Mouse (Mus musculus) kidney, embryonic 14.5 days (tissue): ENCODE data around the gene Reps1. TPM values are rescaled to one million over a fixed set of nuclear protein-coding genes. Genes with fewer than 3 reads are reported as not detected.

Experiments
- ATAC-seq: fragments of 200-750 bp; cut with Nextera tagmentation; 2 replicates; pipeline ENCODE4 v1.8.0; 2017; ENCODE audit warnings: moderate number of reproducible peaks, mild to moderate bottlenecking, moderate TSS enrichment, moderate library complexity; ENCODE audit not compliant: low FRiP score, low TSS enrichment
- H3K27ac ChIP-seq: fragments of 300-500 bp; sonication (generic); 2 replicates; pipeline ENCODE4 v1.5.1; 2014; ENCODE audit warnings: low read depth, mild to moderate bottlenecking, low read length, moderate library complexity, mixed read lengths
- H3K27me3 ChIP-seq: fragments of 300-500 bp; sonication (generic); 2 replicates; pipeline ENCODE4 v1.6.1; 2014; ENCODE audit warnings: mild to moderate bottlenecking, low read length; ENCODE audit not compliant: control insufficient read depth, insufficient read depth
- H3K36me3 ChIP-seq: fragments of 300-500 bp; sonication (generic); 2 replicates; pipeline ENCODE4 v1.6.1; 2014; ENCODE audit warnings: low read length, mixed read lengths; ENCODE audit not compliant: control insufficient read depth, insufficient read depth
- H3K4me1 ChIP-seq: fragments of 300-500 bp; sonication (generic); 2 replicates; pipeline ENCODE4 v1.6.1; 2014; ENCODE audit warnings: low read length, mixed read lengths; ENCODE audit not compliant: control insufficient read depth, insufficient read depth
- H3K4me2 ChIP-seq: fragments of 300-500 bp; sonication (generic); replicated peaks from 2 replicates; pipeline ENCODE4 v1.6.1; 2014; ENCODE audit warnings: low read depth, mild to moderate bottlenecking, low read length
- H3K4me3 ChIP-seq: fragments of 300-500 bp; sonication (generic); 2 replicates; pipeline ENCODE4 v1.5.1; 2014; ENCODE audit warnings: mild to moderate bottlenecking, low read length
- H3K9ac ChIP-seq: fragments of 300-500 bp; sonication (generic); 2 replicates; pipeline ENCODE4 v1.6.1; 2014; ENCODE audit warnings: low read depth, mild to moderate bottlenecking, low read length, moderate library complexity
- H3K9me3 ChIP-seq: fragments of 300-500 bp; sonication (generic); 2 replicates; pipeline ENCODE4 v1.6.1; 2016; ENCODE audit warnings: low read length; ENCODE audit not compliant: control insufficient read depth
- WGBS: fragments of 180-500 bp; shearing (Covaris S2); extraction: QIAGEN DNeasy Blood & Tissue Kit; methylation state at CpG from one replicate; pipeline ENCODE4 v1.1.7; 2014; 5-methylcytosine and 5-hydroxymethylcytosine counted together
- polyA plus RNA-seq: library from polyadenylated mRNA; unstranded; fragments of >200 nt; fragmentation: Nextera tagmentation; extraction: Ambion mirVana; gene quantifications from 2 replicates; pipeline ENCODE4 v1.2.1, GENCODE M21; 2014

Reps1 gene
- polyA plus RNA-seq, 1 experiment from 2014 or later: 20.3 TPM

DNA sequence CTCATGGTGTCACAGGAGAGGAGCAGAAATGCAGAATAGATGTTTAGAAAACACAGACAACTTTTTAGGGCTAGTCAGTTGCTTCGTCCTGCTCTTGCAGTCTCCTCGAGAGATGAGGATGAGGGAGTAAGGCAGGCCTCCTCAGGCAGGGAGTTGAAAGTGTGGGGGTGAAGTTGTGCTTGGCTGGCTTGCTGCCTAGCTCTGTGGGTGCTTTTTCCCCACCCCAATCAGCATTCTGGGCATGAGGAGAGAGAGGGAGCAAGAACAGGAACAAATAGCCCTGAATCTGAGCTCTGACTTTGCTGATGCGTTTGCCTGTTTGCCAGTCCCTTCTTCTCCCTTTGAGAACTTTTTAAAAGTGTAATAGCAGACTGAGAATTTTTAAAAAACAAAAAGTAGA lies 14.5 kb downstream of the Reps1 start:
- H3K4me1 ChIP-seq: peaks cover 26% of the 10 kb centered on the region; the same call in 1 of the 2 replicates
- no peak overlapping the region for H3K4me2 ChIP-seq
- 60% methylated on average over 3 of the region's 3 CpGs for WGBS
- ATAC-seq: no peak
- no peaks in the 10 kb centered on the region for H3K36me3 ChIP-seq
- H3K4me3 ChIP-seq: no peak overlapping the region
- no peak overlapping the region for H3K27ac ChIP-seq
- H3K27me3 ChIP-seq: no peaks in the 10 kb centered on the region
- no peak overlapping the region for H3K9ac ChIP-seq
- no peaks in the 10 kb centered on the region for H3K9me3 ChIP-seq

DNA sequence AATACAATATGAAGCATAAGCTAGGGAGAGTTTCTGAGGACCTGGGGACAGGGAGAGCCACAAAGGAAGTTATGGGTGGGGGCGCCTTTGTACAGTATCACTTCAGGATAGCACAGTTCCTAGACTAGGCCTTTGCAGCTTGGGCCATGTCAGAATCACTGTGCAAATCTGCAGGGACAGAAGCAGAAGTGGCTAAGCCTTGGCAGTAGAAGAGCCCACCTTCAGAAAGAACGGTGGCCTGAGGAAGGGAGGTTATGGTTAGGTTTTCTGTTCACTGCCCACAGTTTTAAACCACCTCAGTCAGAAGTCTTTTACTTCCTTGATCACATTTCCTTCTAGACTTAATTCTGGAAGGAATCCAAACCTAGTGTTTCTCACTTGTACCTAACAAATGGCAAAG lies 15.0 kb downstream of the Reps1 start:
- Histone ChIP-seq H3K4me2 (no peak overlapping the region), H3K4me1 (peaks cover 26% of the 10 kb centered on the region; the same call in 1 of the 2 replicates), H3K36me3 (no peaks in the 10 kb centered on the region), H3K27ac (no peak overlapping the region), H3K9me3 (no peaks in the 10 kb centered on the region), H3K27me3 (no peaks in the 10 kb centered on the region), H3K9ac (no peak overlapping the region), H3K4me3 (no peak overlapping the region)
- WGBS: 76% methylated on average over 2 of the region's 2 CpGs
- no peak for ATAC-seq

DNA sequence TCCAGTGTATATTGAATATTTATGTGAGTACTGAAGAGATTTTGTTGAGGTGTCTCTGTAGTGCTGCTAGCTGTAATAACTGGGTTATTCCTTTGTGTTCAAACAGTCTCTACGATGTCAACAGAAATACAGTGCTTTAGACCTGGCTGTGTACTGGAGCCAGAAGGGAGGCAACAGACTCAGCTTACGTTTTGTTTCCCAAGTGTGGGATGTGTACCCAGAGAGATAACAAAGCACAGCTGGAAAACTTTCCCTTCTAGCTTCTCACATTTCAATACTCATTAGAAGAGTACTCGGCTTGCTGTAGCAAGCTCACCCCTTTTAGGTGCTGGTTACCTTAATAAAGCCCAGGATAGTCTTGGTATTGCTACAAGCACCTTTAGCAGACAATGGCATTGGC lies 17.2 kb downstream of the Reps1 start:
- WGBS: 27% methylated on average over 3 of the region's 3 CpGs
- Histone ChIP-seq H3K4me1 (peaks cover 18% of the 10 kb centered on the region; the same call in 1 of the 2 replicates), H3K4me3 (no peak overlapping the region), H3K9ac (no peak overlapping the region), H3K27me3 (no peaks in the 10 kb centered on the region), H3K36me3 (no peaks in the 10 kb centered on the region), H3K9me3 (no peaks in the 10 kb centered on the region), H3K4me2 (no peak overlapping the region), H3K27ac (no peak overlapping the region)
- peak; percentile 65; the same call in 1 of the 2 replicates for ATAC-seq

DNA sequence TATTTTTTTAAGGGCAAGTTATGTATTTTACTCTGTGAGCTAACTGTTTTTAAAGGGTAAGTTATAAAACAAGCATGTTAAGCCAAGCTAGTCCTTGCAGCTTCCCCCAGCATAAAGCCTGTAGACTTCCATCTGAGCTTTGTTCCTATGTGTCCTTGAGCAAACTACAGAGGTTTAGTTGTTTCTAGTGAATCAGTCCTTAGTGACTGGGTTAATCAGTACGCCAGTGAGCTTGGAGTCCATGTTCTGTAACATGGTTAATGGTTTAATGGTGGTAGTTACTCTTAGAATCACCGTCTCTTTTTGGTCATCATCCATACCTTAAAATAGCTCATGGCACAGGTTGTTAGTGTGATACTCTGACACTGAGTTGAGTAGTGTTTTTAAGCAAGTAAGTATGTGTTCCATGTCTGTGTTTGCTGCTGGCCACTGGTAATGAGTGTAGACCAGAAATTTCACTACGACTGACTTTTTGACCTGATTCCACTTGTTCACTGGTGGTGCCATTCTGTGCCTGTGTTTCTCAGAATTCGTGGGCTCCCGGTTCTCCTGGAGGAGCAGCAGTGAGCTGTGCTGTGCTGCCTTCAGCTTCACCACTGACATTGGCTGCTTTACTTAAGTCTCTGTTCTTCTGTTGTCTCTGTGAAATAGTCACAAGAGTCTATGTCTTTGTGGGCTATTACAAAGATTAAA lies 18.9 kb downstream of the Reps1 start:
- no peak overlapping the region for H3K27ac ChIP-seq

DNA sequence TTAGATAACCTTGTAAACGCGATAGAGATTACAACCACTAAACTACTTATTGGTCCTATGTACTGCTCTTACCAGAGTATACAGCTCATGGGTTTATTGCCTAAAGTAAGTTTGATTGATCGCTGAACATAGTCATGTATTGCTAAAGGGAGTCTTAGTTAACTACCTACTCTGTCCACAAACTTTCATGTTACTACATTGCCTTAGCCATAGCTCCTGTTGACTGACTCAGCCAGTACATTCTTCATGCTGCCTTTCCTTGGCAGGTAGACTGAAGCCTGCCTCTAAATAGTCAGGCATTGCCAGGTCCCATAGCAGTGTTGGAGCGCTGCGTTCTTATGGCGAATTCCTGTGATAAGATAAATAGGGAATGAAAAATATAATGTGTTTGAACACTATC lies 20.2 kb downstream of the Reps1 start:
- Histone ChIP-seq H3K4me3 (no peak overlapping the region), H3K36me3 (no peaks in the 10 kb centered on the region), H3K9ac (no peak overlapping the region), H3K4me1 (no peaks in the 10 kb centered on the region), H3K4me2 (no peak overlapping the region), H3K9me3 (no peaks in the 10 kb centered on the region), H3K27me3 (no peaks in the 10 kb centered on the region), H3K27ac (no peak overlapping the region)
- ATAC-seq: no peak
- WGBS: 93% methylated on average over 6 of the region's 6 CpGs

More for the DNA sequence above, 18.9 kb downstream of the Reps1 start:
- Histone ChIP-seq H3K27me3 (no peaks in the 10 kb centered on the region), H3K9me3 (no peaks in the 10 kb centered on the region), H3K9ac (no peak overlapping the region), H3K4me1 (peaks cover 10% of the 10 kb centered on the region; the same call in 1 of the 2 replicates), H3K4me3 (no peak overlapping the region), H3K36me3 (no peaks in the 10 kb centered on the region), H3K4me2 (no peak overlapping the region)
- 86% methylated on average over 5 of the region's 5 CpGs for WGBS
- ATAC-seq: no peak

DNA sequence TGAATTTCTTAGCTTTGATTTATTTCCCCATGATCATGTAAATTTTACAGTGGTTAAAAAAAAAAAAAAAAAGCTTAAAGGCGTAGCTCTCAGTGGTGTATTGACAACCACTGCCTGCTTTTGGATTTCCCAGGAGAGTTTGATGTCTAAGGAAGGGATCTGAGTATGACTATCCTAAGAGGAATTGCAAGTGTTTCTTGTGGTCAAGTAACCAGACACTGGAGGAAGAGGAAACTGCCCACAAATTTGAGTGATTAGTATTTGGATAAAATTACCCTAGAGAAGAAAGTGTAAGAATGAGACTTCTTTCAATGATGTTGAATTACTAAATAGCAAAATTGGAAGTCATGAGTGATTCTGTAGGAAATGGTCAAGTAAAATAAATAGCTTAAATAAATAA lies 25.9 kb downstream of the Reps1 start:
- no peaks in the 10 kb centered on the region for H3K27me3 ChIP-seq
- H3K36me3 ChIP-seq: no peaks in the 10 kb centered on the region
- H3K4me2 ChIP-seq: no peak overlapping the region
- H3K27ac ChIP-seq: no peak overlapping the region
- no peak overlapping the region for H3K4me3 ChIP-seq
- no peaks in the 10 kb centered on the region; the same call in 1 of the 2 replicates for H3K9me3 ChIP-seq
- H3K4me1 ChIP-seq: no peaks in the 10 kb centered on the region
- no peak for ATAC-seq
- H3K9ac ChIP-seq: no peak overlapping the region
- 73% methylated on average over 1 of the region's 1 CpGs for WGBS

DNA sequence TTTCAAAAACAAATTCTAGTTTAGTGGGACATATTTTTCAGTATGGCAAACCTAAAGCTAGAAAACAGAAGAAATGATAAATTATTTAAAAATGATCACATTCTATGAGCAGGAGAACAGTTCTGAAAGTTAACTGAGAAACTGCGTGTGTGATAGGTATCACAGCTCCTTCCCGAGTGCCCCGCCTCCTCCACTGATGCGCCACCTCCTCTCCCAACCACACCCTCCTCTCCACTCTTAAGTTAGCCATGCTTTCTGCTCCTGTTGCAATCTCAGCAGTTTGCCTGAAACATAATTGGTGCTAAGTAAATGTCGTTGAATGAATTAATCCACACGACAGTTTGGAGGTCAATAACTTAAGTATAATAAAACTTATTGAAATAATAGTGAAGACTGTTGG lies 27.1 kb downstream of the Reps1 start:
- H3K4me1 ChIP-seq: no peaks in the 10 kb centered on the region
- no peak overlapping the region for H3K9ac ChIP-seq
- no peak overlapping the region for H3K4me3 ChIP-seq
- no peak overlapping the region for H3K27ac ChIP-seq
- H3K36me3 ChIP-seq: no peaks in the 10 kb centered on the region
- no peaks in the 10 kb centered on the region for H3K27me3 ChIP-seq
- 94% methylated on average over 6 of the region's 6 CpGs for WGBS
- no peak overlapping the region for H3K4me2 ChIP-seq
- no peak for ATAC-seq
- no peaks in the 10 kb centered on the region; the same call in 1 of the 2 replicates for H3K9me3 ChIP-seq

DNA sequence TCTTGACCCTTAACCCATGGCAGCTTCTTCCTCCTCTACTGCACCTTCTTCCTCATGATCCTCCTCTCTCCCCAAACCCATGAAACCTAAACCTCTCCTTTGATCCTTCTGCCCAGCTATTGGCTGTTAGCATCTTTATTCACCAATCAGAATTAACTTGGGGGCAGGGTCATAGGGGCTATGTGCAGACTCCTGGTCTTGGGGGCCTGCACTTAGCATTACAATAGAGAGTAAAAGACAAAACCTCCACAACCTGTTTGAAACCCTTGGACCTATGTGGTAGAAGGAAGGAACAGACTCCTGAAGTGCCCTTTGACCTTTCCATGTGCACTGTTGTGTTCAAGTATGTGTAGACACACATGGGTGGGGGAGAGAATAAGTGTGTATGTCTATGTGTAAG lies 35.0 kb downstream of the Reps1 start:
- Histone ChIP-seq H3K36me3 (peaks cover 41% of the 10 kb centered on the region), H3K9ac (no peak overlapping the region), H3K27me3 (no peaks in the 10 kb centered on the region), H3K4me1 (no peaks in the 10 kb centered on the region), H3K4me3 (no peak overlapping the region), H3K4me2 (no peak overlapping the region), H3K9me3 (no peaks in the 10 kb centered on the region; the same call in 1 of the 2 replicates), H3K27ac (no peak overlapping the region)
- ATAC-seq: no peak

DNA sequence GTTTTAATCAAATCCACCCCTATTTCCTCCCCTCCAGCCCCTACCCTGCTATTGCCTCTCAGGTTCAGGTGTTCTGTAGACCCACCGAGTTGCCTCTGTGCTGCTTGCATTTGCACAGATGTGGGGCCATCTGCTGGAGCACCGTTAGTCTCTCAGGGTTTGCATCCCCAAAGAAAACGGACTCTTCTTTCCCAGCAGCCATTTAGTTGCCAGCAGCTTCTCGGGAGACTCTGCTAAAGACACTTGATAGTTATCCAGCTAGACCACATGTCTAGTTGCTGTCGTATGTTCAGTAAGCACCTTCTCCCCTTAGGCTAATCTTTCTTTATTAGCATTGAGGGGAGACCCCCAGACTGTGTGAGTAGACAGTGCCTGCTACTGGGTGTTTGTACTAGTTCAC lies 46.5 kb downstream of the Reps1 start:
- Histone ChIP-seq H3K9ac (no peak overlapping the region), H3K27me3 (no peaks in the 10 kb centered on the region), H3K9me3 (no peaks in the 10 kb centered on the region), H3K4me1 (no peaks in the 10 kb centered on the region), H3K4me3 (no peak overlapping the region), H3K4me2 (no peak overlapping the region), H3K36me3 (peaks cover 19% of the 10 kb centered on the region), H3K27ac (no peak overlapping the region)
- 49% methylated on average over 5 of the region's 5 CpGs for WGBS
- no peak for ATAC-seq
